Mouse (Mus musculus) C2C12 (cell line): ENCODE data around the gene Sgf29.

Source experiments
- CEBPB ChIP-seq: IDR thresholded peaks from one replicate; pipeline ENCODE4 v1.6.1; 2011; ENCODE audit warnings: low read depth, mild to moderate bottlenecking, control low read depth, moderate library complexity
- CTCF ChIP-seq: IDR thresholded peaks from one replicate; pipeline ENCODE4 v1.5.1; 2011; ENCODE audit not compliant: control insufficient read depth, insufficient read depth, insufficient read length

- TF ChIP-seq CEBPB (no peak), CTCF (no peak)
Observed at GRCm38 (mm10) chr7:126676631-126677220, 27.6 kb downstream of the Sgf29 start.
